Mouse (Mus musculus) right cerebral cortex, postnatal 4 days (tissue): ENCODE data around the gene Vmn1r88.
"Not testable (repeated sequence)": the region's sequence is repeated elsewhere in the genome, so short reads cannot be mapped to it uniquely, and the experiment has no call there.

Experiments used
- DNase-seq: peaks from one replicate; pipeline ENCODE4 v3.0.0-alpha.2; 2022

Gene Vmn1r88

GRCm38 (mm10) chr7:13159268-13159667, at the start of gene Vmn1r88:
Gene Vmn1r88 (plus strand): TSS chr7:13159568.
- no peak for DNase-seq

DNA sequence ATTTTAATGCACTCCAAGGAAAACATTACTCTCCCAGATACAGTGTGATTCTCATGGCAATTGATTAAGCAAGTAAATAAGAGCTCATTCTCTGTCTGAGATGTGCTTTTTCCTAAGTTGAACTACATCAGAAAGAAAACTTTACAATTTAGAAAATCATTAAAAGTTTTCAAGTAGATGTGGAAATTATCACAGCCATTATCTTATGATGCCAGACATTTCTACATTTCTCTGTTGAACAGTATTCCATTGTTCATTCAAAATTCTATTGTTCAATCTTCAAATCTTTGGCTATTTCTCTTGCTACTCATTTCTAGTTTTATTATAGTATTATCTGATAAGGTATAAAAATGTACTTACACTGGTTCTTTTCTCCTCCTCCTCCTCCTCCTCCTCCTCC, 39.6 kb upstream of the Vmn1r88 start, which contains the start of gene Vmn1r86:
Vmn1r86 (minus strand) TSS at position 101 of the 400 bp plus-strand sequence.
- DNase-seq, result no peak

- not testable (repeated sequence) for DNase-seq
Observed at GRCm38 (mm10) chr7:13123554-13124153, 35.7 kb upstream of the Vmn1r88 start.

- no peak for DNase-seq
Observed at GRCm38 (mm10) chr7:13131856-13132255, 27.5 kb upstream of the Vmn1r88 start.

DNA sequence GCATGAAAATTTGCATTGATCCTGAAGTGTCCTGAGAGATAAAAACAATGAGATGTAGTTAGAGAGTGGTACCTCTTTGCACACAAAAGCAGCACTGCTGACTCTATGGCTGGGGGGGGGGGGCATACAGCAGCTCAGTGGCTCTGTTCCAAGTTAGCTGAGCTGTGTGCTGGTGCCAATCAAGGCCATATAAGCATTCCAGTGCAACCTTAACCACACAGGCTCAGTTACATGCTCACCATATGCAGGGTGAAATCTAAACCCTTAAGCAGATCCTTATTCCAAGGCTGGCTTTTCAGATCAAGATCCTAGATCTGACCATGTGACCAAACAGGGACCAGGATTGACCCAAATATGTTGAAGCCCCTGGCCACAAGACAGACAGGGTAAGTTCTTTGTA, 22.0 kb upstream of the Vmn1r88 start:
- DNase-seq, result no peak

DNA sequence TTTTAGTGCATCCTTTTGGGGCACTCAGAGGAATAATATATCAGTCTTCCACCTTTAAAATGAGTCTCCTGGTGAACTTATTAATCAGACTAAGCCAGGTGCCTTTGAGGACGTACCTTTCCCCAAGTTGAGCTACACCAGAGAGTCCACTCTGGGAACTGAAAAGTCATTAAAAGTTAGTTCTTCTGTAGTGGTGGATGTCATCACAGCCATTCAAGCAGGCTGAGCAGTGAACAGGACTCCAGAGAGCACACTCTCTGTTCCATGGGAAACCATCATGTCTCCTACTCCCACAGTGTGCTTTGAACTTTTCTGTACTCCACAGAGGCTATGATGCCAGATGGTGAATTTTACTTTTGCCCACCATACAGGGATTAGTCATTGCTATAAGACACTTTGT, 19.3 kb upstream of the Vmn1r88 start, which contains the start of gene Vmn1r87:
Vmn1r87 (minus strand) TSS at position 101 of the 400 bp plus-strand sequence.
- DNase-seq, result no peak

- DNase-seq, result no peak
Observed at GRCm38 (mm10) chr7:13212720-13213119, 53.4 kb downstream of the Vmn1r88 start, which contains the start of gene Vmn1r89. Gene Vmn1r89 (plus strand): TSS chr7:13213020.
